Mouse (Mus musculus): ENCODE data around the gene Gm9049. TPM values are rescaled to one million over a fixed set of nuclear protein-coding genes. Genes with fewer than 3 reads are reported as not detected.

Gm9049 gene
- polyA plus RNA-seq (2012; rRNA removed): not detected in 2 replicates

GRCm38 (mm10) chr10:118354005-118354404 lies at the start of gene Gm9049:
Gm9049 (minus strand) TSS chr10:118354105.

DNA sequence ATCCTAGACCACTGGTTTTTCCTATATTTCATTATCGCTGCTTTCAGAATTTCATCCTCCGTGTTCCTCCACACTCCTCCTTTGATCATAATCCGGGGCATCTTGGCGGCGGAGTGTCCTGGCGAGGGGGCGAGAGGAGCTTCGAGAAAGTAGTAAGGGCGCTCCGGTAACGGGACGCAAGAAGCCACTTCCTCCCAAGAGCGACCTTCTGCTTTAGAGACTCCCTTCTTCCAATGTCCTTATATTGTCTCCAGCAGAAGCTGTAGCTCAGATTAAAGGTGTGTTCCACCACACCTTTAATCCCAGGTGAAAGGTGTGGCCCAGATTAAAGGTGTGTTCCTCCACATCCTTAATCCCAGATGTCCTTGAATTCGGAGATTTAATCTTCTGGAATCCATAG lies 5.3 kb downstream of the Gm9049 start, which contains the start of gene Gm9048:
TSS of gene Gm9048 (minus strand) at position 101 of the 400 bp plus-strand sequence.

DNA sequence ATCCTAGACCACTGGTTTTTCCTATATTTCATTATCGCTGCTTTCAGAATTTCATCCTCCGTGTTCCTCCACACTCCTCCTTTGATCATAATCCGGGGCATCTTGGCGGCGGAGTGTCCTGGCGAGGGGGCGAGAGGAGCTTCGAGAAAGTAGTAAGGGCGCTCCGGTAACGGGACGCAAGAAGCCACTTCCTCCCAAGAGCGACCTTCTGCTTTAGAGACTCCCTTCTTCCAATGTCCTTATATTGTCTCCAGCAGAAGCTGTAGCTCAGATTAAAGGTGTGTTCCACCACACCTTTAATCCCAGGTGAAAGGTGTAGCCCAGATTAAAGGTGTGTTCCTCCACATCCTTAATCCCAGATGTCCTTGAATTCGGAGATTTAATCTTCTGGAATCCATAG lies 10.8 kb downstream of the Gm9049 start, which contains the start of gene Gm9046:
TSS of gene Gm9046 (minus strand) at position 101 of the 400 bp plus-strand sequence.

GRCm38 (mm10) chr10:118337731-118338130 lies 16.2 kb downstream of the Gm9049 start, which contains the start of gene Gm9045:
Gm9045 (minus strand) TSS chr10:118337831.

DNA sequence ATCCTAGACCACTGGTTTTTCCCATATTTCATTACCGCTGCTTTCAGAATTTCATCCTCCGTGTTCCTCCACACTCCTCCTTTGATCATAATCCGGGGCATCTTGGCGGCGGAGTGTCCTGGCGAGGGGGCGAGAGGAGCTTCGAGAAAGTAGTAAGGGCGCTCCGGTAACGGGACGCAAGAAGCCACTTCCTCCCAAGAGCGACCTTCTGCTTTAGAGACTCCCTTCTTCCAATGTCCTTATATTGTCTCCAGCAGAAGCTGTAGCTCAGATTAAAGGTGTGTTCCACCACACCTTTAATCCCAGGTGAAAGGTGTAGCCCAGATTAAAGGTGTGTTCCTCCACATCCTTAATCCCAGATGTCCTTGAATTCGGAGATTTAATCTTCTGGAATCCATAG lies 21.6 kb downstream of the Gm9049 start, which contains the start of gene Gm9044:
TSS of gene Gm9044 (minus strand) at position 101 of the 400 bp plus-strand sequence.

GRCm38 (mm10) chr10:118326869-118327268 lies 27.0 kb downstream of the Gm9049 start, which contains the start of gene Gm9040:
Gm9040 (minus strand) TSS chr10:118326969.

Other genes with a start within 250 kb of the Gm9049 start
- gene Mdm1, start 212.3 kb downstream of the Gm9049 start, polyA plus RNA-seq (2012; rRNA removed): 4.8 and 6.4 TPM in 2 replicates
- not detected in 2 replicates for gene Il22, start 149.2 kb downstream of the Gm9049 start, polyA plus RNA-seq (2012; rRNA removed)
- gene Gm32717, start 113.3 kb downstream of the Gm9049 start, polyA plus RNA-seq (2012; rRNA removed): 0.06 TPM in 1 of 2 replicates, not detected in the other
- 0.06 TPM in 1 of 2 replicates, not detected in the other for gene Gm32802, start 95.4 kb downstream of the Gm9049 start, polyA plus RNA-seq (2012; rRNA removed)
- not detected in 2 replicates for gene Iltifb, start 59.1 kb downstream of the Gm9049 start, polyA plus RNA-seq (2012; rRNA removed)
- gene Gm9040, start 27.1 kb downstream of the Gm9049 start, polyA plus RNA-seq (2012; rRNA removed): not detected in 2 replicates
- not detected in 2 replicates for gene Gm9044, start 21.7 kb downstream of the Gm9049 start, polyA plus RNA-seq (2012; rRNA removed)
- gene Gm9045, start 16.3 kb downstream of the Gm9049 start, polyA plus RNA-seq (2012; rRNA removed): not detected in 2 replicates
- gene Gm9046, start 10.8 kb downstream of the Gm9049 start, polyA plus RNA-seq (2012; rRNA removed): not detected in 2 replicates
- gene Gm9048, start 5.4 kb downstream of the Gm9049 start, polyA plus RNA-seq (2012; rRNA removed): not detected in 2 replicates
- gene Ifng, start 86.9 kb upstream of the Gm9049 start, polyA plus RNA-seq (2012; rRNA removed): not detected in 2 replicates

Measured in ovary, adult 2 months (tissue).